Mouse (Mus musculus): ENCODE data around the gene 1700022I11Rik. TPM values are rescaled to one million over a fixed set of nuclear protein-coding genes. Genes with fewer than 3 reads are reported as not detected.

The 1700022I11Rik gene
- polyA plus RNA-seq, 1 experiment from 2014 or later = 1.7 TPM

GRCm38 (mm10) chr4:43030352-43030751, 60.9 kb downstream of the 1700022I11Rik start:
- H3K9ac ChIP-seq = peak overlapping the region; percentile 89
- ATAC-seq (ENCODE audit: insufficient read depth, low FRiP score, low read depth) = no peak
- H3K4me1 ChIP-seq = peaks cover 14% of the 10 kb centered on the region
- H3K27ac ChIP-seq = peak overlapping the region; percentile 82
- 69% methylated on average over 9 of the region's 9 CpGs for whole genome bisulfite sequencing
- H3K27me3 ChIP-seq (replicated peaks) = no peaks in the 10 kb centered on the region
- H3K9me3 ChIP-seq = no peaks in the 10 kb centered on the region
- H3K4me2 ChIP-seq = peak overlapping the region; percentile 78
- H3K4me3 ChIP-seq (replicated peaks) = peak overlapping the region; percentile 71
- peaks cover 38% of the 10 kb centered on the region for H3K36me3 ChIP-seq

GRCm38 (mm10) chr4:43030780-43031230, 61.4 kb downstream of the 1700022I11Rik start:
- Histone ChIP-seq H3K36me3 (peaks cover 38% of the 10 kb centered on the region), H3K4me2 (peak overlapping the region; percentile 78), H3K4me3 (replicated peaks) (peak overlapping the region; percentile 71), H3K4me1 (peaks cover 14% of the 10 kb centered on the region), H3K27ac (peak overlapping the region; percentile 82), H3K9ac (peak overlapping the region; percentile 89), H3K9me3 (no peaks in the 10 kb centered on the region), H3K27me3 (replicated peaks) (no peaks in the 10 kb centered on the region)
- peak; percentile 55 for ATAC-seq (ENCODE audit: insufficient read depth, low FRiP score, low read depth)
- 1% methylated on average over 28 of the region's 28 CpGs for WGBS

GRCm38 (mm10) chr4:43031237-43031995, 62.0 kb downstream of the 1700022I11Rik start, which contains the start of gene Stoml2:
Gene Stoml2, minus strand, starts transcription at chr4:43031710.
- H3K27ac ChIP-seq = peak within 1 kb of the TSS; percentile 84
- ATAC-seq (ENCODE audit: insufficient read depth, low FRiP score, low read depth) = peak; percentile 96
- H3K36me3 ChIP-seq = peaks cover 41% of the 10 kb centered on the region
- WGBS = 1% methylated on average over 38 of the region's 38 CpGs
- peak within 1 kb of the TSS; percentile 71 for H3K4me3 ChIP-seq (replicated peaks)
- peaks cover 14% of the 10 kb centered on the region for H3K4me1 ChIP-seq
- H3K9ac ChIP-seq = peak within 1 kb of the TSS; percentile 89
- H3K9me3 ChIP-seq = no peaks in the 10 kb centered on the region
- H3K27me3 ChIP-seq (replicated peaks) = no peaks in the 10 kb centered on the region
- H3K4me2 ChIP-seq = peak within 1 kb of the TSS; percentile 78

GRCm38 (mm10) chr4:43032501-43032900, 63.1 kb downstream of the 1700022I11Rik start:
- no peak overlapping the region for H3K27ac ChIP-seq
- peaks cover 35% of the 10 kb centered on the region for H3K36me3 ChIP-seq
- H3K27me3 ChIP-seq (replicated peaks) = no peaks in the 10 kb centered on the region
- H3K4me3 ChIP-seq (replicated peaks) = no peak overlapping the region
- H3K4me1 ChIP-seq = peaks cover 14% of the 10 kb centered on the region
- H3K9me3 ChIP-seq = no peaks in the 10 kb centered on the region
- H3K4me2 ChIP-seq = no peak overlapping the region
- WGBS = 100% methylated on average over 1 of the region's 1 CpGs
- no peak overlapping the region for H3K9ac ChIP-seq
- ATAC-seq (ENCODE audit: insufficient read depth, low FRiP score, low read depth) = no peak

Other genes starting within 250 kb of the 1700022I11Rik start
- not detected in 2 replicates for gene 4930578G10Rik, start 234.1 kb upstream of the 1700022I11Rik start, polyA plus RNA-seq (2015; fragmentation: Nextera tagmentation; extraction: Ambion mirVana)
- 0.45 TPM in 1 of 2 replicates, not detected in the other for gene Ccl19, start 213.0 kb upstream of the 1700022I11Rik start, polyA plus RNA-seq (2015; fragmentation: Nextera tagmentation; extraction: Ambion mirVana)
- 41.8 and 47.0 TPM in 2 replicates for gene Ccl21a, start 195.6 kb upstream of the 1700022I11Rik start, polyA plus RNA-seq (2015; fragmentation: Nextera tagmentation; extraction: Ambion mirVana)
- not detected in 2 replicates for gene Fam205a1, start 115.7 kb upstream of the 1700022I11Rik start, polyA plus RNA-seq (2015; fragmentation: Nextera tagmentation; extraction: Ambion mirVana)
- 0.12 TPM in 1 of 2 replicates, not detected in the other for gene Gm12394, start 112.8 kb upstream of the 1700022I11Rik start, polyA plus RNA-seq (2015; fragmentation: Nextera tagmentation; extraction: Ambion mirVana)
- 0.24 and 0.42 TPM in 2 replicates for gene Fam205c, start 95.4 kb upstream of the 1700022I11Rik start, polyA plus RNA-seq (2015; fragmentation: Nextera tagmentation; extraction: Ambion mirVana)
- gene Phf24, start 52.9 kb upstream of the 1700022I11Rik start, polyA plus RNA-seq (2015; fragmentation: Nextera tagmentation; extraction: Ambion mirVana) = 1.1 and 2.1 TPM in 2 replicates
- 7.6 and 9.2 TPM in 2 replicates for gene Dnajb5, start 19.8 kb upstream of the 1700022I11Rik start, polyA plus RNA-seq (2015; fragmentation: Nextera tagmentation; extraction: Ambion mirVana)
- 430 and 514 TPM in 2 replicates for gene Vcp, start 30.9 kb downstream of the 1700022I11Rik start, polyA plus RNA-seq (2015; fragmentation: Nextera tagmentation; extraction: Ambion mirVana)
- 13.0 and 17.2 TPM in 2 replicates for gene Fancg, start 40.9 kb downstream of the 1700022I11Rik start, polyA plus RNA-seq (2015; fragmentation: Nextera tagmentation; extraction: Ambion mirVana)
- gene Pigo, start 56.2 kb downstream of the 1700022I11Rik start, polyA plus RNA-seq (2015; fragmentation: Nextera tagmentation; extraction: Ambion mirVana) = 21.7 and 22.6 TPM in 2 replicates
- 303 TPM in 2 replicates for gene Stoml2, start 62.1 kb downstream of the 1700022I11Rik start, polyA plus RNA-seq (2015; fragmentation: Nextera tagmentation; extraction: Ambion mirVana)
- 11.9 and 13.2 TPM in 2 replicates for gene Fam214b, start 76.6 kb downstream of the 1700022I11Rik start, polyA plus RNA-seq (2015; fragmentation: Nextera tagmentation; extraction: Ambion mirVana)
- 7.8 and 9.1 TPM in 2 replicates for gene Unc13b, start 89.3 kb downstream of the 1700022I11Rik start, polyA plus RNA-seq (2015; fragmentation: Nextera tagmentation; extraction: Ambion mirVana)